Mouse (Mus musculus): Measurements from ENCODE around the gene Tbk1.

GRCm38 (mm10) chr10:121591106-121591505 is 4.5 kb upstream of the Tbk1 start:
- TF ChIP-seq GATA1 (IDR thresholded peaks at IDR 0.05; ENCODE audit: low read length) (no peak), TAL1 (IDR thresholded peaks at IDR 0.05; ENCODE audit: low read length) (no peak)
